Comparison of ENCODE assay signal across 8 mouse cellular contexts in the genomic region with DNA sequence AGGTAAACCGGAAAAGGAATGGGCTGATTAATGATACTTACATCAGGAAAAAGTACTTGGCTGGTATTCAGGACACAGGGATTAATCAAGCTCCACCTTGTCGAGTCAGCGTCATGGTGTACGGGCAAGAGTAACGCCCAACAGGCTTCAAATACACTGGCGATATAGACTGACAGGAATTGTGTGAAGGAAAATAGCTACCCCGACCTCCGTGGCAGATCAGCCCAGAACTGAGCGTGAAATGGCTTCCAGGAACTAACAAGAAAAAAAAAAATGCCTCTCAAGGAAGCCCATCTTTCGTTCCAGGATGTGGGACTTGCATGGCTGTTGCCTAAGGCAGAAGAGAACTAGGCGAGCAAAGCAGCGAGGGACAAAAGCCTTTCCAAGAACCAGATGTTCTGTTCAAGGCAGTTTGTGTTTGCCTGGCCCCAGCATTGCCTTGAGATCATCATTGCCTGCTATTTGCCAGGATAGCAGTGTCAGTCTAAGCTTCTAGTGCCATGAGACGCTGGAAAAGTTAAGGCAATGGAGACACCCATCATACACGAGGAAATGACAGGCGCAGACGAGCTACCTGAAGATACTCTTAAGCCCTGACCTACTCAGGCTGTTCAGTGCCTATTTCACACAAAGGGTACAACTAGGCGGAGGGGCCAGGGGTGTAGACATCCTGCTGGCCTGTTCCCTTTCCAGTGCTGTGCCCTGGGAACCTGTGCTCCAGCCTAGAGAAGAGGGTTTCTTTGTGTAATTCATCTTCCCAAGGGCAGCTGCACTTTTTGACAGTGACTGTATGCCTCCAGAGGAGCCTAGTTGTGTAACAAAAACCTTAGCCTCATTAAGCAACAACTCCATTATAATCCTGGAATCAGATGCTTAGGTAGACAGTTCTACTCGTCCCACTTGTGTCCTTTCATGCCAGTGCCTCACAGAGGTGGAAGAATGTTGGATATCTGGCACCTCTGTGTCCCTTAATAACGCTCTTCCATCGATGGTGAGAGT. TPM values are rescaled to one million over a fixed set of nuclear protein-coding genes. Genes with fewer than 3 reads are reported as not detected.
A peak's percentile ranks its signal among the peaks of the same experiment; 100 is the strongest.
DNase-seq lines count a peak whose midpoint lies in the region; ATAC-seq and TF ChIP-seq lines count a peak whose summit lies in the region.

No protein-coding gene starts in this region.

- H3K36me3 ChIP-seq in testis, adult 2 months (ENCODE audit: control insufficient read depth, insufficient read depth, low read length) = no peaks in the 10 kb centered on the region
- H3K36me3 ChIP-seq in kidney, adult 2 months (ENCODE audit: control insufficient read depth, insufficient read depth, low read length) = no peaks in the 10 kb centered on the region
- H3K36me3 ChIP-seq in lung, embryonic 16.5 days (ENCODE audit: control insufficient read depth, insufficient read depth, low read length) = no peaks in the 10 kb centered on the region

- peak overlapping the region; percentile 66 for H3K27ac ChIP-seq in testis, adult 2 months (ENCODE audit: control insufficient read depth, insufficient read depth, low read depth, low read length)
- no peak overlapping the region for H3K27ac ChIP-seq in cortical plate, adult 2 months (ENCODE audit: insufficient read depth, low read length)
- no peak overlapping the region; the same call in 1 of the 2 replicates for H3K27ac ChIP-seq in kidney, adult 2 months (ENCODE audit: insufficient read depth, low read depth, low read length)
- H3K27ac ChIP-seq in lung, embryonic 16.5 days (ENCODE audit: low read length) = peak overlapping the region; percentile 82

- TF ChIP-seq CTCF in testis, adult 2 months (IDR thresholded peaks at IDR 0.05; ENCODE audit: control insufficient read depth, insufficient read depth, insufficient replicate concordance, low read depth, low read length) = no peak
- no peak for TF ChIP-seq CTCF in cortical plate, adult 2 months (IDR thresholded peaks at IDR 0.05; ENCODE audit: extremely low read depth, insufficient read depth, low read length)
- no peak for TF ChIP-seq CTCF in kidney, adult 2 months (conservative IDR thresholded peaks at IDR 0.05; ENCODE audit: insufficient read depth, insufficient read length, low read depth, low read length)

- peak overlapping the region; percentile 85 for H3K4me2 ChIP-seq in lung, embryonic 16.5 days (ENCODE audit: low read depth, low read length)

- no peaks in the 10 kb centered on the region for H3K27me3 ChIP-seq in testis, adult 2 months (ENCODE audit: control insufficient read depth, insufficient read depth, low read length)
- no peaks in the 10 kb centered on the region for H3K27me3 ChIP-seq in kidney, adult 2 months (replicated peaks; ENCODE audit: control insufficient read depth, insufficient read depth, low read length)
- no peaks in the 10 kb centered on the region for H3K27me3 ChIP-seq in lung, embryonic 16.5 days (ENCODE audit: control insufficient read depth, insufficient read depth, low read depth, low read length)

- H3K4me3 ChIP-seq in testis, adult 2 months (ENCODE audit: control insufficient read depth, low read depth, low read length) = peak overlapping the region; percentile 68
- peak overlapping the region; percentile 89; the same call in 1 of the 2 replicates for H3K4me3 ChIP-seq in cortical plate, adult 2 months (ENCODE audit: insufficient read depth, low read length)
- H3K4me3 ChIP-seq in kidney, adult 2 months (ENCODE audit: insufficient read depth, low read depth, low read length) = peak overlapping the region; percentile 42
- H3K4me3 ChIP-seq in lung, embryonic 16.5 days (ENCODE audit: low read length) = peak overlapping the region; percentile 93

- ATAC-seq in lung, embryonic 16.5 days (ENCODE audit: low read depth) = peak; percentile 7

- no peak for DNase-seq in testis, postnatal 10 days (ENCODE audit: low spot score)
- peak; percentile 35 for DNase-seq in heart, adult 8-10 months (ENCODE audit: low spot score)
- peak; percentile 59 for DNase-seq in kidney, adult 2 months
- DNase-seq in retina, postnatal 1 day = peak; percentile 56
- no peak for DNase-seq in layer of hippocampus, adult 18-20 months (ENCODE audit: low spot score in 2 of 2)

- no peaks in the 10 kb centered on the region for H3K9me3 ChIP-seq in lung, embryonic 16.5 days (ENCODE audit: control insufficient read depth, low read length)

- no peak for TF ChIP-seq POLR2A in testis, adult 2 months (IDR thresholded peaks at IDR 0.05; ENCODE audit: control insufficient read depth, low read depth, low read length)
- TF ChIP-seq POLR2A in cortical plate, adult 2 months (IDR thresholded peaks at IDR 0.05; ENCODE audit: extremely low read depth, insufficient read depth, low read length) = no peak
- no peak for TF ChIP-seq POLR2A in kidney, adult 2 months (IDR thresholded peaks at IDR 0.05; ENCODE audit: low read depth, low read length)

- peaks cover 13% of the 10 kb centered on the region for H3K4me1 ChIP-seq in testis, adult 2 months (ENCODE audit: control insufficient read depth, insufficient read depth, low read length)
- no peaks in the 10 kb centered on the region; the same call in 1 of the 2 replicates for H3K4me1 ChIP-seq in cortical plate, adult 2 months (ENCODE audit: control insufficient read depth, insufficient read depth, low read length)
- peaks cover 14% of the 10 kb centered on the region; the same call in 1 of the 2 replicates for H3K4me1 ChIP-seq in kidney, adult 2 months (ENCODE audit: control insufficient read depth, insufficient read depth, low read length)
- H3K4me1 ChIP-seq in lung, embryonic 16.5 days (replicated peaks; ENCODE audit: control insufficient read depth, insufficient read depth, low read length) = peaks cover 21% of the 10 kb centered on the region

- peak overlapping the region; percentile 64 for H3K9ac ChIP-seq in lung, embryonic 16.5 days (ENCODE audit: low read length)

- 25% methylated on average over 20 of the region's 20 CpGs for WGBS in kidney, adult 2 months
- WGBS in lung, embryonic 16.5 days = 32% methylated on average over 20 of the region's 20 CpGs

RNA-seq across cellular contexts. Expression of a gene that starts 1.1 kb away (rescaled TPM):
- polyA plus RNA-seq in testis, adult 2 months (2012; rRNA removed) = 12.5 and 18.1 TPM in 2 replicates
- polyA plus RNA-seq in cortical plate, adult 2 months (2012; rRNA removed) = 24.4 and 27.4 TPM in 2 replicates
- 10 to 100 TPM; 18.1 to 21.6 (median 20.2) TPM for total RNA-seq in heart, adult 8-10 months (2022)
- 10.5 and 14.1 TPM in 2 replicates for polyA plus RNA-seq in kidney, adult 2 months (2012; rRNA removed)
- 54.2 and 57.1 TPM in 2 replicates for polyA plus RNA-seq in lung, embryonic 16.5 days (2015; fragmentation: Nextera tagmentation; extraction: Ambion mirVana)
- 10 to 100 TPM; 48.3 to 48.8 TPM for total RNA-seq in layer of hippocampus, adult 18-20 months (2021)

RNA-seq across cellular contexts. Expression of a gene that starts 50.2 kb away (rescaled TPM):
- polyA plus RNA-seq in testis, adult 2 months (2012; rRNA removed) = 0.38 TPM in 1 of 2 replicates, not detected in the other
- polyA plus RNA-seq in cortical plate, adult 2 months (2012; rRNA removed) = 0.55 TPM in 1 of 2 replicates, not detected in the other
- total RNA-seq in heart, adult 8-10 months (2022) = 1 to 10 TPM in 2 of 4 experiments, under 1 TPM in 1, not detected in 1; 0.72 to 2.7 (median 1.4) TPM
- polyA plus RNA-seq in kidney, adult 2 months (2012; rRNA removed) = not detected in 2 replicates
- 3.1 and 12.6 TPM in 2 replicates for polyA plus RNA-seq in lung, embryonic 16.5 days (2015; fragmentation: Nextera tagmentation; extraction: Ambion mirVana)
- total RNA-seq in layer of hippocampus, adult 18-20 months (2021) = not detected

Comparison
In these comparisons a context has a peak if more than half of its experiments do, and no peak if none do; other contexts are left out.
1. H3K27ac ChIP-seq: peak in testis, adult 2 months (single experiment) and lung, embryonic 16.5 days (single experiment); none in cortical plate, adult 2 months (single experiment) and kidney, adult 2 months (single experiment).
2. H3K4me3 ChIP-seq: peak in every context shown above with its lines; median percentile 93 in lung, embryonic 16.5 days; 89 in cortical plate, adult 2 months; 68 in testis, adult 2 months; 42 in kidney, adult 2 months.
3. DNase-seq: peak in heart, adult 8-10 months (single experiment), kidney, adult 2 months (single experiment) and retina, postnatal 1 day (single experiment); none in testis, postnatal 10 days (single experiment) and layer of hippocampus, adult 18-20 months (0 of 2).